Mouse (Mus musculus) MEL (cell line): ENCODE data around the gene Maco1. TPM values are rescaled to one million over a fixed set of nuclear protein-coding genes. Genes with fewer than 3 reads are reported as not detected.

ENCODE experiments used
- DNase-seq: peaks from one replicate; pipeline ENCODE4 v3.0.0; 2011; ENCODE audit warnings: low read depth, low spot score
- H3K27ac ChIP-seq: 2 replicates; pipeline ENCODE4 v1.5.1; 2012; ENCODE audit warnings: low read depth, mild to moderate bottlenecking, control low read depth, low read length, moderate library complexity; ENCODE audit not compliant: control insufficient read depth
- H3K27me3 ChIP-seq, 2 experiments: fragments of 150-350 bp in 1 of 2; sonication (generic) in 1 of 2; 2 replicates each; pipeline ENCODE4 v1.6.1; 2012; ENCODE audit warnings: low read length in 2 of 2, mild to moderate bottlenecking in 2 of 2, improper control_type of control experiment in 1 of 2, moderate library complexity in 1 of 2; ENCODE audit not compliant: insufficient read depth in 2 of 2, control insufficient read depth in 1 of 2
- H3K36me3 ChIP-seq, 2 experiments: 2 replicates each; pipeline ENCODE4 v1.6.1; 2012 to 2014; ENCODE audit warnings: low read length in 2 of 2, improper control_type of control experiment in 1 of 2, inconsistent platforms in 1 of 2, mild to moderate bottlenecking in 1 of 2; ENCODE audit not compliant: insufficient read depth in 2 of 2, control insufficient read depth in 1 of 2
- H3K4me1 ChIP-seq, 2 experiments: fragments of 150-350 bp in 1 of 2; sonication (generic) in 1 of 2; 2 replicates each; pipeline ENCODE4 v1.6.1; 2012; ENCODE audit warnings: low read length in 2 of 2, improper control_type of control experiment in 1 of 2, mild to moderate bottlenecking in 1 of 2; ENCODE audit not compliant: insufficient read depth in 2 of 2, control insufficient read depth in 1 of 2
- H3K4me3 ChIP-seq, 2 experiments: fragments of 150-350 bp in 1 of 2; sonication (generic) in 1 of 2; 2 replicates each; pipeline ENCODE4 v1.5.1; 2012; ENCODE audit warnings: low read depth in 2 of 2, low read length in 2 of 2, mild to moderate bottlenecking in 2 of 2, moderate library complexity in 2 of 2, control low read depth in 1 of 2, improper control_type of control experiment in 1 of 2; ENCODE audit not compliant: control insufficient read depth in 1 of 2, insufficient read depth in 1 of 2
- H3K79me2 ChIP-seq: 2 replicates; pipeline ENCODE4 v1.6.1; 2012; ENCODE audit warnings: mild to moderate bottlenecking, low read length, moderate library complexity; ENCODE audit not compliant: control insufficient read depth, poor library complexity, insufficient read depth
- H3K9ac ChIP-seq: 2 replicates; pipeline ENCODE4 v1.6.1; 2012; ENCODE audit warnings: low read depth, mild to moderate bottlenecking, control low read depth, low read length, moderate library complexity; ENCODE audit not compliant: control insufficient read depth, poor library complexity, severe bottlenecking
- H3K9me3 ChIP-seq: fragments of 150-350 bp; sonication (generic); replicated peaks from 2 replicates; pipeline ENCODE4 v1.6.1; 2012; ENCODE audit warnings: mild to moderate bottlenecking, low read length, improper control_type of control experiment, moderate library complexity; ENCODE audit not compliant: insufficient read depth
- BHLHE40 ChIP-seq: IDR thresholded peaks from 2 replicates; pipeline ENCODE4 v1.6.1; 2012; ENCODE audit warnings: low read depth, mild to moderate bottlenecking, inconsistent platforms, low read length, improper control_type of control experiment, borderline replicate concordance
- CHD1 ChIP-seq: IDR thresholded peaks from 2 replicates; pipeline ENCODE4 v1.6.1; 2012; ENCODE audit warnings: low read depth, mild to moderate bottlenecking, inconsistent platforms, low read length, improper control_type of control experiment
- ETS1 ChIP-seq: IDR thresholded peaks from 2 replicates; pipeline ENCODE4 v1.6.1; 2012; ENCODE audit warnings: low read depth, mild to moderate bottlenecking, inconsistent platforms, low read length, improper control_type of control experiment, moderate library complexity
- GATA1 ChIP-seq: IDR thresholded peaks from 2 replicates; pipeline ENCODE4 v1.6.1; 2011; ENCODE audit warnings: low read depth, low read length, improper control_type of control experiment
- JUND ChIP-seq: IDR thresholded peaks from 2 replicates; pipeline ENCODE4 v1.6.1; 2011; ENCODE audit warnings: low read depth, mild to moderate bottlenecking, improper control_type of control experiment, low read length
- KAT2A ChIP-seq: conservative IDR thresholded peaks from 2 replicates; pipeline ENCODE4 v1.6.1; 2012; ENCODE audit warnings: low read depth, low read length, improper control_type of control experiment, inconsistent platforms
- MAFK ChIP-seq: IDR thresholded peaks from 2 replicates; pipeline ENCODE4 v1.6.1; 2011; ENCODE audit warnings: low read depth, mild to moderate bottlenecking, low read length, improper control_type of control experiment, borderline replicate concordance
- MAZ ChIP-seq: IDR thresholded peaks from 2 replicates; pipeline ENCODE4 v1.6.1; 2012; ENCODE audit warnings: low read depth, mild to moderate bottlenecking, inconsistent platforms, low read length, improper control_type of control experiment
- MEF2A ChIP-seq: IDR thresholded peaks from 2 replicates; pipeline ENCODE4 v1.6.1; 2014; ENCODE audit warnings: low read depth, mild to moderate bottlenecking, inconsistent platforms, low read length, improper control_type of control experiment; ENCODE audit not compliant: poor library complexity, insufficient replicate concordance, severe bottlenecking; ENCODE audit errors: extremely low read depth
- MXI1 ChIP-seq: IDR thresholded peaks from 2 replicates; pipeline ENCODE4 v1.6.1; 2011; ENCODE audit warnings: mild to moderate bottlenecking, low read depth, low read length, improper control_type of control experiment
- MYB ChIP-seq: IDR thresholded peaks from 2 replicates; pipeline ENCODE4 v1.6.1; 2011; ENCODE audit warnings: mild to moderate bottlenecking, low read depth, low read length, improper control_type of control experiment
- MYC ChIP-seq: IDR thresholded peaks from 2 replicates; pipeline ENCODE4 v1.6.1; 2011; ENCODE audit warnings: low read depth, mild to moderate bottlenecking, low read length, improper control_type of control experiment, moderate library complexity
- NELFE ChIP-seq: IDR thresholded peaks from 2 replicates; pipeline ENCODE4 v1.6.1; 2011; ENCODE audit warnings: low read depth, low read length, improper control_type of control experiment
- NRF1 ChIP-seq: IDR thresholded peaks from 2 replicates; pipeline ENCODE4 v1.6.1; 2014; ENCODE audit warnings: low read depth, mild to moderate bottlenecking, inconsistent platforms, low read length, improper control_type of control experiment, moderate library complexity; ENCODE audit not compliant: poor library complexity, insufficient read depth, severe bottlenecking
- POLR2A ChIP-seq, 2 experiments: IDR thresholded peaks; 2 replicates each; pipeline ENCODE4 v1.6.1; 2011 to 2012; ENCODE audit warnings: low read length in 2 of 2, mild to moderate bottlenecking in 2 of 2, control low read depth in 1 of 2, improper control_type of control experiment in 1 of 2, low read depth in 1 of 2, moderate library complexity in 1 of 2; ENCODE audit not compliant: control insufficient read depth in 1 of 2, insufficient read depth in 1 of 2, poor library complexity in 1 of 2
- POLR2AphosphoS2 ChIP-seq: IDR thresholded peaks from 2 replicates; pipeline ENCODE4 v1.6.1; 2011; ENCODE audit warnings: low read length, improper control_type of control experiment
- POLR2AphosphoS5 ChIP-seq: IDR thresholded peaks from 2 replicates; pipeline ENCODE4 v1.6.1; 2012; ENCODE audit warnings: low read depth, borderline replicate concordance, mild to moderate bottlenecking, inconsistent platforms, low read length, moderate library complexity, mixed read lengths
- RAD21 ChIP-seq: IDR thresholded peaks from 2 replicates; pipeline ENCODE4 v1.6.1; 2011; ENCODE audit warnings: mild to moderate bottlenecking, low read depth, low read length, improper control_type of control experiment
- RCOR1 ChIP-seq: IDR thresholded peaks from 2 replicates; pipeline ENCODE4 v1.6.1; 2012; ENCODE audit warnings: low read depth, mild to moderate bottlenecking, inconsistent platforms, low read length, improper control_type of control experiment
- SMC3 ChIP-seq: IDR thresholded peaks from 2 replicates; pipeline ENCODE4 v1.6.1; 2011; ENCODE audit warnings: low read depth, low read length, improper control_type of control experiment
- TAL1 ChIP-seq: IDR thresholded peaks from 2 replicates; pipeline ENCODE4 v1.6.1; 2012; ENCODE audit warnings: mild to moderate bottlenecking, inconsistent platforms, low read length, moderate library complexity, mixed read lengths
- TBP ChIP-seq: IDR thresholded peaks from 2 replicates; pipeline ENCODE4 v1.8.0; 2011; ENCODE audit warnings: low read depth, low read length, improper control_type of control experiment
- TCF12 ChIP-seq: IDR thresholded peaks from 2 replicates; pipeline ENCODE4 v1.6.1; 2014; ENCODE audit warnings: low read depth, mild to moderate bottlenecking, inconsistent platforms, low read length, improper control_type of control experiment, moderate library complexity
- UBTF ChIP-seq: IDR thresholded peaks from 2 replicates; pipeline ENCODE4 v1.6.1; 2012; ENCODE audit warnings: low read depth, mild to moderate bottlenecking, inconsistent platforms, low read length, improper control_type of control experiment, moderate library complexity, borderline replicate concordance; ENCODE audit not compliant: insufficient read depth
- USF2 ChIP-seq, 2 experiments: IDR thresholded peaks; 2 replicates each; pipeline ENCODE4 v1.6.1; 2011 to 2012; ENCODE audit warnings: improper control_type of control experiment in 2 of 2, low read length in 2 of 2, borderline replicate concordance in 1 of 2, inconsistent platforms in 1 of 2, low read depth in 1 of 2, mild to moderate bottlenecking in 1 of 2; ENCODE audit not compliant: insufficient read depth in 1 of 2
- ZMIZ1 ChIP-seq: IDR thresholded peaks from 2 replicates; pipeline ENCODE4 v1.6.1; 2012; ENCODE audit warnings: low read depth, mild to moderate bottlenecking, inconsistent platforms, low read length, improper control_type of control experiment, moderate library complexity
- ZNF384 ChIP-seq: IDR thresholded peaks from 2 replicates; pipeline ENCODE4 v1.6.1; 2012; ENCODE audit warnings: low read depth, mild to moderate bottlenecking, inconsistent platforms, low read length, improper control_type of control experiment
- polyA plus RNA-seq, 2 experiments: library from polyadenylated mRNA; stranded (reverse) in 1 of 2; unstranded in 1 of 2; fragments of >175 nt in 1 of 2; fragments of >200 nt in 1 of 2; gene quantifications; 2 replicates each; pipeline versions ENCODE4 v1.2.1 to v1.2.4; 2012; ENCODE audit warnings: low replicate concordance in 2 of 2, low read depth in 1 of 2; ENCODE audit not compliant: insufficient read length in 2 of 2, insufficient read depth in 1 of 2, missing spikeins in 1 of 2
- total RNA-seq: library from RNA; depleted of rRNA; stranded (reverse); fragments of 300-350 nt; gene quantifications from 2 replicates; pipeline ENCODE4 v1.2.3, GENCODE M21; 2012

Gene Maco1
- total and polyA plus RNA-seq, 3 experiments = 22.2 to 35.9 TPM; not detected in 1

DNA sequence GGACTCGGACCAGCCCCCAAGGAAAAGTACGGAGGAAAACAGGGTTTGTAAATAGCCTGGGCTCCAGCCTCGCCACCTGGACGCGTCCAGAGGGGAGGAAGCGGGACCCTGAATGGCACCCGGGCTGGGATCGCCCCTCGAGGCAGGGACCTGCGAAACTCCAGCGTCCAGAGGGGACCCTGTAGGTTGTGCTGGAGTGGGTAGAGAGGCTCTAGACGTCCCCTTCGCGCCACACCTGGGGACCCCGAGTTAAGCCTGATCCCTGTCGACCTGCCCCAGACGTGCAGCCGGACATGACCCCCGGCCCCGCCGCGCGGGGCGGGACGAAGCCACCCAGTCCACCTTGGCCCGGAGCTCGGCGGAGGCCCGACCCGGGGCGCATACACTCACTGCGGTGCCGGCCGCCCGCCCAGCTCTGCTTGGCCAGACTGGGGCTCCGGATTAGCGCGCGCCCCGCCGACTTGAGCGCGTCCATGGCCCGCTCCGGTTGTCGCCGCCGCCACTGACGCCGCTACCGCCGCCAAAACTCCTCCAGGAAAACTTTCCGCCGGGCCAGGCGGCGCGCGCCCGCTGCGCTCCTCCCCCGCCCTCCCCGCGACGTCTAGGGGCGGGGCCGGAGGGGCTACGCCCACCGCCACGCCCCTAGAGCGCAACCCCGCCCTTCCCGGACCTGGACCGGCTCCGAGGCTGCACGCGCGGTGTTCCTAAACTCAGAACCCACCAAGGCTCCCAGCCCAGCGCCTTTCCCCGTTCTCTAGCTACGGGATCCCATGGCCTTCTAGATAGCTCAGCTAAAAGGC lies 85.5 kb downstream of the Maco1 start, which contains the start of gene Ldlrap1 (continued):
- TF ChIP-seq NRF1 (peak; percentile 43; the same call in 1 of the 2 replicates), TCF12 (peak; percentile 62), ZNF384 (no peak), RCOR1 (0 out of 2 replicates have a peak, but pooled peaks have one; percentile 16), MYB (no peak), JUND (no peak), POLR2A (IDR thresholded peaks at IDR 0.05; ENCODE audit: control insufficient read depth in 1 of 2, insufficient read depth in 1 of 2, low read depth in 1 of 2, low read length in 2 of 2, poor library complexity in 1 of 2) (peak; percentile 54 to 71; a peak in 3 of 4 replicates), MYC (no peak), CHD1 (no peak), TAL1 (no peak), POLR2AphosphoS5 (no peak), RAD21 (no peak), ZMIZ1 (peak; percentile 67; the same call in 1 of the 2 replicates), KAT2A (no peak), MAFK (no peak)

DNA sequence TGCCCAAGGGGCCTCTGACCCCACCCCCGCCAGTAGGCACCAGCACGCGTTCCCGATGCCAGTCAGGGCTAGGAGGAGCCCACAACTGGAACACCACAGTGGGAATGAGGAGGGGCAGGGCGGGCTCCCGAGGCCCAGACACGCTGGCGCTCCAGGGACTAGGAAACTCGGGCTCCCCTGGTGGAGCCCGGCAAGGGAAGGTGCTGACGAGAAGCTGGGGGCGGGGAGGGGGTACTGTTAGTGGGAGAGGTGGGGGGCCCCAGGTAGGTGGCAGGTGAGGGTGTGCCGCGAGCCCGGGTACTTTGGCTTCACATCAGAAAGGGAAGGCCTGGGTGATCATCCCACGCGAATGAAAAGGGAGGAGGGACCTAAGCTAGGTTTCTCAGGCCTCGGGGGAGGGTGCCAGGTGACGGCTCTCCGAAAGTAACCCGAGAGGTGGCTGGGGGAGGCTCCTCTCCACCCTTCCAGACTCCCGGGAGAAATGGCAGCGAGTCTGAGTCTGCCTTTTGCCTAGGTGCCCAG lies 86.2 kb downstream of the Maco1 start:
- peaks cover 0 to 30% of the 10 kb centered on the region in 2 experiments; a peak in 2 of 4 replicates for H3K36me3 ChIP-seq
- peak overlapping the region; percentile 89 for H3K9ac ChIP-seq
- no peak overlapping the region for H3K27ac ChIP-seq
- H3K9me3 ChIP-seq = no peaks in the 10 kb centered on the region
- peaks cover 39% of the 10 kb centered on the region for H3K79me2 ChIP-seq
- TF ChIP-seq MEF2A (no peak), USF2 (IDR thresholded peaks at IDR 0.05; ENCODE audit: borderline replicate concordance in 1 of 2, insufficient read depth in 1 of 2, low read depth in 1 of 2, low read length in 2 of 2) (no peak), SMC3 (no peak), BHLHE40 (no peak), CHD1 (no peak), MXI1 (no peak), NELFE (no peak), RCOR1 (no peak), POLR2AphosphoS2 (no peak), NRF1 (no peak), TBP (no peak), UBTF (no peak), MAZ (no peak), RAD21 (no peak), ETS1 (no peak), GATA1 (no peak)
- H3K27me3 ChIP-seq = no peaks in the 10 kb centered on the region
- H3K4me3 ChIP-seq = peak overlapping the region; percentile 84 to 94
- peaks cover 19 to 48% of the 10 kb centered on the region in 2 experiments for H3K4me1 ChIP-seq
- DNase-seq = peak; percentile 56
